Mouse (Mus musculus) forebrain, embryonic 16.5 days (tissue): Measurements from ENCODE around the gene Isca2. TPM values are rescaled to one million over a fixed set of nuclear protein-coding genes. Genes with fewer than 3 reads are reported as not detected.

Experiments
- ATAC-seq: fragments of 200-750 bp; cut with Nextera tagmentation; 2 replicates; pipeline ENCODE4 v1.8.0; 2017; ENCODE audit warnings: mild to moderate bottlenecking, moderate library complexity
- H3K27ac ChIP-seq: fragments of 300-500 bp; sonication (generic); 2 replicates; pipeline ENCODE4 v1.5.1; 2014; ENCODE audit warnings: low read length, control low read depth
- H3K27me3 ChIP-seq: fragments of 300-500 bp; sonication (generic); replicated peaks from 2 replicates; pipeline ENCODE4 v1.6.1; 2014; ENCODE audit warnings: low read length; ENCODE audit not compliant: control insufficient read depth, insufficient read depth
- H3K36me3 ChIP-seq: fragments of 300-500 bp; sonication (generic); 2 replicates; pipeline ENCODE4 v1.6.1; 2014; ENCODE audit not compliant: control insufficient read depth, insufficient read depth
- H3K4me1 ChIP-seq: fragments of 300-500 bp; sonication (generic); replicated peaks from 2 replicates; pipeline ENCODE4 v1.6.1; 2014; ENCODE audit warnings: low read length; ENCODE audit not compliant: control insufficient read depth, insufficient read depth
- H3K4me2 ChIP-seq: fragments of 300-500 bp; sonication (generic); 2 replicates; pipeline ENCODE4 v1.6.1; 2014; ENCODE audit warnings: mild to moderate bottlenecking, low read length, control low read depth
- H3K4me3 ChIP-seq: fragments of 300-500 bp; sonication (generic); replicated peaks from 2 replicates; pipeline ENCODE4 v1.5.1; 2014; ENCODE audit warnings: mild to moderate bottlenecking, low read length, control low read depth
- H3K9ac ChIP-seq: fragments of 300-500 bp; sonication (generic); replicated peaks from 2 replicates; pipeline ENCODE4 v1.6.1; 2014; ENCODE audit warnings: low read depth, low read length, control low read depth
- H3K9me3 ChIP-seq: fragments of 300-500 bp; sonication (generic); 2 replicates; pipeline ENCODE4 v1.6.1; 2016; ENCODE audit warnings: low read length; ENCODE audit not compliant: control insufficient read depth
- WGBS: fragments of 180-500 bp; shearing (Covaris S2); extraction: QIAGEN DNeasy Blood & Tissue Kit; methylation state at CpG from one replicate; pipeline ENCODE4 v1.1.7; 2014; 5-methylcytosine and 5-hydroxymethylcytosine counted together
- polyA plus RNA-seq: library from polyadenylated mRNA; unstranded; fragments of >200 nt; fragmentation: Nextera tagmentation; extraction: Ambion mirVana; gene quantifications from 2 replicates; pipeline ENCODE4 v1.2.1, GENCODE M21; 2015

Isca2 gene
- polyA plus RNA-seq, 1 experiment from 2014 or later = 141 TPM

DNA sequence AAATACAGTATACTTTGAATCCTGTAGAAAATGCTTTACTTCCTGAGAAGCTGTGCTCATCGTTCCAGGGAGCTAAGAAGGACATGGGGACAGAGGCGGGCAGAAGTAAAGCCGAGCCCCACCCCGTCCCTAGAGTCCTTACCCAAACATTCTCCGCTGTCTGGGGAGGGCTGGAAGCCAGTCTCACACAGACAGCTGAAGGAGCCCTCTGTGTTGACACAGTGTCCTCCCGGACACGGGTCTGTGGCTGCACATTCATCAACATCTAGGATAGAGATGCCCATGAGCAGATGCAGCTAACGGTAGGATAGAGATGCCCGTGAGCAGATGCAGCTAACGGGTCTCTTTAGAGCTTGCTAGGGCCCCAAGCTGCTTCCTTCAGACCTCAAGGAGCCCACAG, 17.8 kb downstream of the Isca2 start:
- Histone ChIP-seq H3K4me1 (no peaks in the 10 kb centered on the region), H3K9me3 (no peaks in the 10 kb centered on the region), H3K27me3 (no peaks in the 10 kb centered on the region), H3K36me3 (no peaks in the 10 kb centered on the region), H3K27ac (no peak overlapping the region), H3K4me3 (no peak overlapping the region), H3K4me2 (no peak overlapping the region), H3K9ac (no peak overlapping the region)
- ATAC-seq = no peak
- WGBS = 81% methylated on average over 10 of the region's 10 CpGs

DNA sequence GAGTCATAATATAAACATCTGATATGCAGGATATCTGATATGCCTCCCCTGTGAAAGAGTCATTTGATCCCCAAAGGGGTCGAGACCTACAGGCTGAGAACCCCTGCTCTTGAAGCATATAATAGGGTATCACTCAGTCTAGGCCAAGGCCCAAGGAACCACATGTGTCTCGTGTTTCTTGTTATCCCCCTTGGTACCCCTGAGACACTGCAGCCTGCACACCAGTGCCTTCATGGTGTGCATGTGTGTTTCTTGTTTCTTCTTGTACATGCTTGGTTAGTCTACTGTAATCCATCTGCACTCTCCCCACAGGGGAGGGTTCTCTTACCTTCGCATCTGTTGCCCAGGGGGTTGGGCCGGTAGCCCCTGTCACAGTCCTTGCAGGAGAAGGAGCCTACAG, 19.6 kb downstream of the Isca2 start:
- 81% methylated on average over 4 of the region's 4 CpGs for WGBS
- H3K9ac ChIP-seq = no peak overlapping the region
- no peaks in the 10 kb centered on the region for H3K9me3 ChIP-seq
- no peaks in the 10 kb centered on the region for H3K4me1 ChIP-seq
- ATAC-seq = no peak
- no peaks in the 10 kb centered on the region for H3K36me3 ChIP-seq
- H3K4me2 ChIP-seq = no peak overlapping the region
- no peak overlapping the region for H3K4me3 ChIP-seq
- H3K27me3 ChIP-seq = no peaks in the 10 kb centered on the region
- no peak overlapping the region for H3K27ac ChIP-seq

DNA sequence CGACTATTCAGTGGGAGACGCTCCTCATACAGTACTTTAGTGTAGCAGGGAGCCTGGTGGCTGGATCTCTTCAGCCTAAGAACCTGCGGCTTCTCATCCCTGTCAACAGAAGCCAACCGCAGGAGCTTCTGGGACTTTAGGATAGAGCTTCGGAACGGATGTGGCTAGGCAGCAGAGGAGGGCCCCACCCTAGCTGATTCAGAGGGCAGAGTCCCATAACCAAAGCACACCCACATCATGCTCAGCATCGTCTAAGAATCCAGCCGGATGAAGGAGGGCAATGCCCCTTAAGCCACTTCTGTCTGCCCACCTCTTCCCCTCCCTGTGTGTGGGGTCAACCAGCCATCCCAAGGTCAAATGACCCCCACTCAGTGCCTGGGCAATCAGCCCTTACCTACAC, 21.6 kb downstream of the Isca2 start:
- H3K36me3 ChIP-seq = no peaks in the 10 kb centered on the region
- WGBS = 94% methylated on average over 8 of the region's 8 CpGs
- no peak overlapping the region for H3K27ac ChIP-seq

GRCm38 (mm10) chr12:84799086-84799485, 26.0 kb downstream of the Isca2 start:
- WGBS = 95% methylated on average over 13 of the region's 13 CpGs
- H3K9ac ChIP-seq = no peak overlapping the region

More for the DNA sequence above, 21.6 kb downstream of the Isca2 start:
- Histone ChIP-seq H3K9me3 (no peaks in the 10 kb centered on the region), H3K4me3 (no peak overlapping the region), H3K4me1 (no peaks in the 10 kb centered on the region), H3K4me2 (no peak overlapping the region), H3K27me3 (no peaks in the 10 kb centered on the region), H3K9ac (no peak overlapping the region)
- no peak for ATAC-seq

GRCm38 (mm10) chr12:84800419-84800818, 27.4 kb downstream of the Isca2 start:
- H3K4me2 ChIP-seq = no peak overlapping the region
- H3K36me3 ChIP-seq = no peaks in the 10 kb centered on the region
- H3K4me1 ChIP-seq = no peaks in the 10 kb centered on the region
- no peaks in the 10 kb centered on the region for H3K9me3 ChIP-seq
- WGBS = 61% methylated on average over 4 of the region's 4 CpGs
- H3K9ac ChIP-seq = no peak overlapping the region
- ATAC-seq = no peak
- H3K27ac ChIP-seq = no peak overlapping the region
- H3K4me3 ChIP-seq = no peak overlapping the region
- H3K27me3 ChIP-seq = no peaks in the 10 kb centered on the region

More at GRCm38 (mm10) chr12:84799086-84799485, 26.0 kb downstream of the Isca2 start:
- Histone ChIP-seq H3K4me3 (no peak overlapping the region), H3K27me3 (no peaks in the 10 kb centered on the region), H3K4me1 (no peaks in the 10 kb centered on the region), H3K4me2 (no peak overlapping the region), H3K27ac (no peak overlapping the region), H3K9me3 (no peaks in the 10 kb centered on the region), H3K36me3 (no peaks in the 10 kb centered on the region)
- no peak for ATAC-seq

GRCm38 (mm10) chr12:84801532-84802110, 28.6 kb downstream of the Isca2 start:
- Histone ChIP-seq H3K9ac (no peak overlapping the region), H3K4me1 (no peaks in the 10 kb centered on the region), H3K36me3 (no peaks in the 10 kb centered on the region), H3K27me3 (no peaks in the 10 kb centered on the region), H3K9me3 (no peaks in the 10 kb centered on the region), H3K4me3 (no peak overlapping the region), H3K4me2 (no peak overlapping the region), H3K27ac (no peak overlapping the region)
- no peak for ATAC-seq
- 89% methylated on average over 13 of the region's 13 CpGs for WGBS

- 81% methylated on average over 3 of the region's 3 CpGs for WGBS
- Histone ChIP-seq H3K4me1 (no peaks in the 10 kb centered on the region), H3K9ac (no peak overlapping the region), H3K4me3 (no peak overlapping the region), H3K36me3 (no peaks in the 10 kb centered on the region), H3K9me3 (no peaks in the 10 kb centered on the region), H3K4me2 (no peak overlapping the region), H3K27ac (no peak overlapping the region), H3K27me3 (no peaks in the 10 kb centered on the region)
- no peak for ATAC-seq
Measured at GRCm38 (mm10) chr12:84802625-84803024, 29.6 kb downstream of the Isca2 start.

GRCm38 (mm10) chr12:84805228-84805842, 32.3 kb downstream of the Isca2 start:
- no peak overlapping the region for H3K9ac ChIP-seq
- H3K9me3 ChIP-seq = no peaks in the 10 kb centered on the region
- no peak overlapping the region for H3K4me3 ChIP-seq
- no peaks in the 10 kb centered on the region for H3K27me3 ChIP-seq
- WGBS = 75% methylated on average over 9 of the region's 9 CpGs
- no peak overlapping the region for H3K4me2 ChIP-seq
- H3K4me1 ChIP-seq = no peaks in the 10 kb centered on the region
- no peak overlapping the region for H3K27ac ChIP-seq
- no peak for ATAC-seq
- H3K36me3 ChIP-seq = no peaks in the 10 kb centered on the region

DNA sequence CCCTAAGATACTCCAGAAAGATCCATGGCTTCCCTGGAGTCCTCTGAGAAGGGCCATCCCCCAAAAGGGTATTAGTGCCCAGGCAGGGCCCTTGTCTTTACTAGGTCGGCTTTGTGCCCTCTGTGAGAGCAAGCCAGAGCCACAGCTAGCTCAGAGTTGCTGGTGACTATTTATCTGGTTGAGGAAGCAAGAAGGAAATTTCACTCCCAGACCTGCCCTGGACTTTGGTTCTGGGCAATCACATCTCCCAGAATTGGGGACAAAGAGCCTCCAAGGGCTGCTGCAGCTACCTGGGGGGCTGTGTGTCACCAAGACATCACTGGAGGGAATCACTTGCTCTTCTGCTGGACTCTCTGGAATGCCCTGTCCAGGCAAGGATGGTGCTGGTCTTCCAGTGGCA, 33.0 kb downstream of the Isca2 start:
- no peak overlapping the region for H3K4me2 ChIP-seq
- ATAC-seq = no peak
- H3K9me3 ChIP-seq = no peaks in the 10 kb centered on the region
- no peaks in the 10 kb centered on the region for H3K27me3 ChIP-seq
- no peaks in the 10 kb centered on the region for H3K4me1 ChIP-seq
- no peaks in the 10 kb centered on the region for H3K36me3 ChIP-seq
- WGBS = 70% methylated on average over 1 of the region's 1 CpGs
- H3K27ac ChIP-seq = no peak overlapping the region
- H3K9ac ChIP-seq = no peak overlapping the region
- H3K4me3 ChIP-seq = no peak overlapping the region

GRCm38 (mm10) chr12:84806726-84807125, 33.7 kb downstream of the Isca2 start:
- WGBS = 73% methylated on average over 5 of the region's 5 CpGs
- no peak for ATAC-seq
- H3K36me3 ChIP-seq = no peaks in the 10 kb centered on the region

More at GRCm38 (mm10) chr12:84806726-84807125, 33.7 kb downstream of the Isca2 start:
- no peak overlapping the region for H3K4me2 ChIP-seq
- H3K4me1 ChIP-seq = no peaks in the 10 kb centered on the region
- H3K9me3 ChIP-seq = no peaks in the 10 kb centered on the region
- H3K4me3 ChIP-seq = no peak overlapping the region
- H3K27me3 ChIP-seq = no peaks in the 10 kb centered on the region
- no peak overlapping the region for H3K27ac ChIP-seq
- no peak overlapping the region for H3K9ac ChIP-seq
